Mouse (Mus musculus): ENCODE results near the gene Tmem132c.

The Tmem132c gene

DNA sequence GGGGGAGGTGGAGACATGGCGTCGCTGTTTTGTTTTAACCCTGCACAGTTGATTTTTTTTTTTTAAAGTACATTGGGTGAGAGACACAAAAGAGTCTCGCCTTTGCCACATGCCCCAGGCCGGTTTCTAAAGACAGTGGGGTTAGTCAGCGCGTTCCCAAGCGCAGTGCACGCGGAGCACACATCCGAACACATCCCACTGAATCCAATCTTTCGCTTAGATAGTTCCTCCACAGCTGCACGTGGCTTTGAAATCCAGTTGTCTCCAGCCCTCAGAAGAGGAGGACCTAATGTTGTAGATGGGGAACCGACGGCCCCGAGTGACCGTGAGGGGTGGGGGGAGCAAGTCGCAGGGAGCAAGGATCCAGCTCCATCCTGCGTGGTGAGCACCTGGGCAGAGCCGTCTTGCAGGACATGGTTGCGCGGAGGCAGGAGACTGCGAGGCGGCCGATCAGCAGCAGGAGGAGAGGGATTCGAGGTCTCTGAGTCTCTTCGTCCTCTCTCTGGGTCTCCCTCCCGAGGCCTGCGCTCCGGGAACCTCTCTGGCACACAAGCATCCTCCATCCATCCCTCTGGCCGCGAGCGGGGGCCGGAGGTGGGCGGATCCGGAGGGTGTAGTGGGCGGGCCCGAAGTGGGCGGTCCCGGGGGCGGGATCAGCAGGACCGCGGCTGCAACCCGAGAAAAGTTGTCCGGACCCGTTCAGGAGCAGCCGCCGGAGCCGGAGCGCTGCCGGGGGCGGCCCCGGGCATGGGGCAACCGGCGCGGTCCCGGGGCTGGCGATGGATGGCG is at the start of gene Tmem132c:
TSS of gene Tmem132c (plus strand) at position 673 of the 789 bp plus-strand sequence.
- DNase-seq: peak; percentile 46

- DNase-seq: peak; percentile 9
Measured at GRCm38 (mm10) chr5:127191881-127192280, 49.7 kb upstream of the Tmem132c start.

DNA sequence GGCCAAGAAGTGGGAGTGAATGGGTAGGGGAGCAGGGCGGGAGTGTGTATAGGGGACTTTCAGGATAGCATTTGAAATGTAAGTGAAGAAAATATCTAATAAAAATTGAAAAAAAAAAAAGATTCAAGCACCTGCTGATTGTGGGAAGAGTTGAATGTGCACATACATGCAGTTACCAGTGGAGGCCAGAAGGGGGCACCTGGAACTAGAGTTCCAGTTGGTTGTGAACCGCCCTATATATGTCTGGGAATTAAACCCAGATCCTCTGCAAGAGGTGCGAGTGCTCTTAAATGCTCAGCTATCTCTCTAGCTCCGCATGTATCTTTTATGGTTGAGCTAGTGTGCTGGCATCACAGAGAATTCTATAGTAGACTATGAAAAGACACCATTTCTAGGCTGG is 42.8 kb upstream of the Tmem132c start:
- no peak for DNase-seq

DNA sequence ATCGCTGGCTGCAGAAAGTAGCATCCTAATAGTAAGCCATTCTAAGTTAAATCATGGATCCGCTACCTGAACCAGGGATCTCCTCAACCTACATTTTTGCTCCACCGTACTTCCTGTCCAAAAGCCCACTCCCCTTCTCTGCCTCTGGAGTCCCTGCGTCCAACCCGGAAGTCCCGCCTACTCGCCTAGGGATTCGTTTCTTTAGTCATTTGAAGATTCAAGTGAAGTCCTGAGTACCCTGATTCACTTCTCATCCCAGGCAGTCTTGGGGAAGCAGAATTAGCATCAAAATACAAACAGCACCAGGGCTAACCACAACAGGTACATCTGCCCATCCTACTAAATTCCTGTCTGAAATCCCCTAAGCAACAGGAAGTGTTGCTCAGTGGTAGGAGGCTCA is 36.7 kb upstream of the Tmem132c start:
- no peak for DNase-seq

- no peak for DNase-seq
Measured at GRCm38 (mm10) chr5:127216389-127216788, 25.2 kb upstream of the Tmem132c start.

GRCm38 (mm10) chr5:127217725-127218124 is 23.9 kb upstream of the Tmem132c start:
- DNase-seq: no peak

DNA sequence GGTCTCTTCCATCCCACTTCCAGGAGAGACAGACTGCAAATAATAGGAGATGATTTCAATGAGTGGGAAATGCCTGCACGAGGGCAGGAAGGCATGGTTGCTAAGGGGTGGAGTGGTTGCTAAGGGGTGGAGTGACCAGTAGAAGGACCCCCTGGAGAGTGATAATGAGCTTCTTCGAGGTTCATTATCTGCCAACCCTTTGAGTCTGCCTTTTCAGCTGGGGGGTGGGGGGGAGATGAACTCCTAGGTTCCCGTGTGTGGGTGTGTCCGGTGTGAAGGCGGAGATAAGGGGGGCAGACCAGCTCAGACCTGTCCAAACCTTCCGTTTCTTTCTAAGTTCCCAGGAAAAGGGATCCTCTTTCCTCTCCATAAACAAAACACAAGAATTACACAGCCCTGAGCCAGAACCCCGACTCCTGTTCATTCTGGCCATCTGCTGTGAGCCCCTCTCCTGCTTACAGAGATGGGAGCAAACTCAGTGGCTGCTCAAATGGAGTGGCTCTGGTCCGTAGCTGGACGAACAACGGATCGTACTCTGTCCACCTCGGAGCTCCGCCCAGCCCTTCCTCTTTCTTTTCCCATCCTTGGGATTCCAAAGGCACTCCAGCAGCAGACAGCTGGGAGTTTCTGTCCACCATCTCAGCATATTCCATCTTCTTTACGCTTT is 13.5 kb upstream of the Tmem132c start:
- DNase-seq: no peak

DNA sequence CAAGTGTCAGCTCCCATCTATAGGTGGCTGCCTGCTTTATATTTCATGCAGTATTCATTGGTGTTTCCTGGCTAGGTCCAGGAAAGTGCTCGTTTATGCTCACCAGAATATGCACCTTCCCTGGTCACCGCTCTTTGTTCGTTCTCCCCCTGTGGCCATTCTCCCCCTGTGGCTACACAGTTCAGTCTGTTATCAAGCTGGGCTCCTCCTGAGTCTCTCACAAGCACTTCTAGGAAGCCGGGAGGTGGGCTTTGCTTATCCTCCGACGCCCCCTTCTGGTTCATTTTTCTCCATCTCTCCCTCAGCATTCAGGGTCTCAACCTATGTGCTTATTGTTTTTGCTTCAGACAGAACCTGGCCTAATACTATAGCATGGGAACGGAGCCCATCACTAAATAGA is 6.9 kb upstream of the Tmem132c start:
- DNase-seq: no peak

DNA sequence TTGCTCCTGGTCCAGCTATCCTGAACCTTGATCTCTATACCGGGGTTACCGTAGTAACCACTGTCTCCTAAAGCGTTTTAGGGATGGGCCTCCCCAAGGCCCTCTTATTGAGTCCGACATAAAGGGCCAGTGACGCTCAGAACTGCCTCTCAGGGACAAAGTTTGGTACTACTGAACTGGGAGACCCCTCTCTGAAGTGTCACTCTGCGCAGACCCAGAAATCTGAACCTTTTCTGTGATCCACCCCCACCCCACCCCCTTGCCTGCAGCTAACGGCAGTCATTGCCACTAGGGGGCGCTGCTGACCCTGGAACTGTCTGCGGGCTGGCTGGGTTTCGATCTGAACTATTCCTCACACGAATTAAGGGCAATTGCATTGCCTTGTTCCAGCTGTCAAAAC is 6.4 kb upstream of the Tmem132c start:
- DNase-seq: peak; percentile 51

GRCm38 (mm10) chr5:127239706-127240105 is 1.9 kb upstream of the Tmem132c start:
- DNase-seq: no peak

- no peak for DNase-seq
Measured at GRCm38 (mm10) chr5:127240646-127241045, 962 bp upstream of the Tmem132c start.

- DNase-seq: peak; percentile 3
Measured at GRCm38 (mm10) chr5:127241925-127242762, 536 bp downstream of the Tmem132c start.

- no peak for DNase-seq
Measured at GRCm38 (mm10) chr5:127242763-127243160, 1.2 kb downstream of the Tmem132c start.

DNA sequence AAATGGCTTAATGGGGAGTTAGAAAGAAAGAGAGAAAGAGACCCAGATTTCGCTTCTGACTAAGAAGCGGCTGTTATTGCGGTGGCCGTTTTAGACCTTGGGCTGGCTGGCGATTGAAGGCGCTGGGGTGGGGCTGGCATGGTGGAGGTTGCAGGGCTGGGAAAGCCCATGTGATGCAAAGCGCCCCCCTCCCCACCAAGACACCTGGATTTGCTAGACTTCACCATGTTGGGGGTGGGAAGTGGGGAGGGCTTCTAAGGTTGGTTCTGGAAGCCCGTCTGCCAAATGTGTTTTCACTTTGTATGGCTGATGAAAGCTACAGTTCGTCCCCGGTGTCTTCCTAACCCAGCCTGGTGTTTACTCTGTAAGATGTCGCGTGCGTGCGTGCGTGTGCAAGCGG is 1.6 kb downstream of the Tmem132c start:
- no peak for DNase-seq

DNA sequence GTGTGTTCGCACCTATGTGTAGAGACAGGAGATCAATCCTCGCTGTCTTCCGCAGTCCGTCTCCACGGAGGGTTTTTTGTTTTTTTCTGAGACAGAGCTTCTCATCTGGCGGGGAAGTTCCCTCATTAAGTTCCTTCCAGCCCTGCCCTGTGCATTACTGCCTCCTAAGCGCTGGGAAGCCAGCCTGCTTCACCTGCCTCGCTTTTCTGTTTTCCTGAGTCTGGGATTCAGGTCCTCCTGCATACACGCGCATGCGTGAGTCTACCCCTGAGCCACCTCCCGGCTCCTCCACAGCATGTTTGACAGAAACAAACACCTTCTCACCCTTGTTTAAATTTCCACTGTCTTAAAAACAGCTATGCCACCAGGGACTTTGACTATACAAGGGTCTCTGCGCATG is 2.0 kb downstream of the Tmem132c start:
- DNase-seq: no peak

- no peak for DNase-seq
Measured at GRCm38 (mm10) chr5:127253263-127253662, 11.7 kb downstream of the Tmem132c start.

GRCm38 (mm10) chr5:127256947-127257610 is 15.5 kb downstream of the Tmem132c start:
- DNase-seq: no peak

- DNase-seq: no peak
Measured at GRCm38 (mm10) chr5:127262136-127262535, 20.5 kb downstream of the Tmem132c start.

GRCm38 (mm10) chr5:127271145-127271544 is 29.5 kb downstream of the Tmem132c start:
- DNase-seq: no peak

- DNase-seq: no peak
Measured at GRCm38 (mm10) chr5:127279462-127279861, 37.9 kb downstream of the Tmem132c start.

- no peak for DNase-seq
Measured at GRCm38 (mm10) chr5:127281186-127281585, 39.6 kb downstream of the Tmem132c start.

DNA sequence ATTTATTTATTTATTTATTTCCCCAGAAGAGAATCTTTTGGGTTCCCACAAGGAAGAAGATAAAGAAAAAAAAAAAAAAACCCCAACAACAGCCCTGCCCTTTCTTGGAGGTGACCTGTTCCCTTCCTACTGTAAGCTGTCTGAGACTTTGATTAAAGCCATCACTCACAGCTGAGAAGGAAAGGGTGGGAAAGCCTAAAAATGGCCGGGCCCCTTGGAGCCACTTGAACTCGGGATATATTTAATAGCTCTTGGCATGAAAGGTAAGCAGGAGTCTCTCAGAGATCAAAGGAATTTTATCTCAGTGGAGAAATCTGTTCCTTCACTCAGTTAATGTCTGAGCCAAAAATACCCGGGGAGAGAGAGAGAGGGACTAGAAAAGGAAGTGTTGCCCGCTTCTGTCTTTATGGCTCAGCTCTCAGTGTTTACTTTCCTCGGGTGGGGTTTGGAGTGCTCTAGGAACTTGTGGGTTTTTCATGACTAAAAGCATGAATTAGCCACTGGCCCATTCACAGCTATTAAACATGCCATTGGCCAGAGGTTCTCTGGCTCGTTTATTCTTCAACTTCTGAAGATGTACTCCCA is 41.0 kb downstream of the Tmem132c start:
- DNase-seq: no peak

DNA sequence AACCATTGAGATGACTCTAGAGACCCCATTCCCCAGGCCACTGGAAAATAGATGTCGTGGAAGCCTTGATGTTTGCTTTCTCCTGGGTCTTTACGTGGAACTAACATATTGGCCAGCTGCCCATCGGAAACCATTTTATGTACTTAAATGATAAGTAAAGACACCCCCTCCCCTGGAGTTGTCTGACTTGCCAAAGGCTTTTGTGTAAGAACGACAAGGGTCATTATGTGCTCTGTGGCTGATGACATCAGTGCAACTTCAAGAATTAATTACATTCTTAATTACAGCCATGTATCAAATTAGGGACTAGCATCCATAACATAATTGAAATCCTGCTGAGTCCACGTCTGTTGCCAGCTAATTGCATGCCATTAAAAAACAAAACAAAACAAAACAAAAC is 45.3 kb downstream of the Tmem132c start:
- no peak for DNase-seq
